Mouse (Mus musculus): ENCODE results near the gene Phf21a.

The Phf21a gene

DNA sequence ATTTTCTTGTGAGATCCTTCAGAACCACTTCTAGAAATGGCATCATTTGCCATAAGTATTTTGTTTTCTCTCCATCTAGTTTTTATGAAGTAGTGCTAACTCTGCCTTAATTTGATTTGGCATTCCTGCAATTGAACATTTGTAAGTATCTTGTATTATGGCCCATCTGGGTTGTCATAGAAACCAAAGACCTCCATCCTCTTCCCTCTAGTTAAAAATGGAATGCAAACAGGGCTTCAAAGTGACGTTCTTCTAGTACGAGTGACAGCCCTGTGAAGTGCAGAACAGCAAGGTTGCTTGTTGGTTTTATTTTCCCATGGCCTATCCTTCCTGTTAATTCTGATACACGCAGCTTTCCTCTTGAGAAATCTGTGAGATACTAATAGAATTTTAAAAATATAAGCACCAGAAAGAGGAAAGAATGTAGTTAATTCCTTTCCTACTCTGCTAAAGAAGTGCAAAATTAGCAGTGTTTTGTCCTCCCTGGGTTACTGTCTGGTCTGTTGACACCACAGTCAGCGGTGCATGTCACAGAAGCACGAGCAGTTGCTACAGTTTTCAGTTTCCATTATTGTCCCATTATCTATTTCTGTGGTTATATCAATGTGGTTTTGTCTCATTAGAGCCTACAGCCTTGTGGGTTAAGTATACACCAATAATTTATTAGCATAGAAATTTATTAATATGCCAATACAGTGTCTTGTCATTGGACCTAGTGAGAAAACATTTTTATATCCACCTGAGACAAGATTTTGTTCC lies 209.1 kb downstream of the Phf21a start:
- DNase-seq (ENCODE audit: low spot score), result peak; percentile 13

- DNase-seq (ENCODE audit: low spot score), result peak; percentile 18
Measured at GRCm38 (mm10) chr2:92312542-92312941, 219.6 kb downstream of the Phf21a start.

DNA sequence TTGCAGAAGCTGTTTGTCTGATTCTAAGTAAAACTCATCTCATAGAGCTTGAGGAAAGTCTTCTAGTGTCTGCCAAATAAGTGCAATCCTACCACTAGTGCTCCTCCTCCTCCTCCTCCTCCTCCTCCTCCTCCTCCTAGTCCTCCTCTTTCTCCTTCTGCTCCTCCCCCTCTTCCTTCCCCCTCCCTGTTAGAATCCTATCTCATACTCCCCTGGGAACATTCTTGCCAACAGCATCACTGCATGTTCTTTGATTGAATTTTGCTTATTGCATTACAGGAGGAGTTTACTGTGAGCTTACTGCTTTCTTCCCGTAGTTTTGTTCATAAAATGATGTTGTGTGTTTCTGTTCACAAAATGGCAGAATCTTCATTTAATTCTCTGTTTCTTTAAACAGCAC lies 221.1 kb downstream of the Phf21a start:
- DNase-seq (ENCODE audit: low spot score), result no peak

DNA sequence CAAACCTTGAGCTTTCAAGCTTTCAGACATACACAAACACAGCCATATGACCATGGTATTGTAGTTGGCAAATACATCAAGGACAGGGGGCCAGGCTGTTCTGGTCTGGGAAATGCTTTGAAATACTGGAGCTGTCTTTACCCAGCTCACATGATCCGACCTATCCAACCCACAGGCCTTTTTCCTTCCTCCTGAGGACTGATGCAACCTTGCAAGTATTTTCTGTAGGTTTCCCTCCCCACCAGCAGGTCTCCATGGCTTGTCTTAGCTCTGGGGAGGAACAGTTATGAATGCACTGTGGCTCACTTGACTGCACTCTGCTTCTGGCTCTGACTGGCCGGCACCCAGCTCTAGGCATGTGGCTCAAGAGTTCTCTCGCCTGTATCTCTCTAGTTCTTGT lies 223.7 kb downstream of the Phf21a start:
- no peak for DNase-seq (ENCODE audit: low spot score)

DNA sequence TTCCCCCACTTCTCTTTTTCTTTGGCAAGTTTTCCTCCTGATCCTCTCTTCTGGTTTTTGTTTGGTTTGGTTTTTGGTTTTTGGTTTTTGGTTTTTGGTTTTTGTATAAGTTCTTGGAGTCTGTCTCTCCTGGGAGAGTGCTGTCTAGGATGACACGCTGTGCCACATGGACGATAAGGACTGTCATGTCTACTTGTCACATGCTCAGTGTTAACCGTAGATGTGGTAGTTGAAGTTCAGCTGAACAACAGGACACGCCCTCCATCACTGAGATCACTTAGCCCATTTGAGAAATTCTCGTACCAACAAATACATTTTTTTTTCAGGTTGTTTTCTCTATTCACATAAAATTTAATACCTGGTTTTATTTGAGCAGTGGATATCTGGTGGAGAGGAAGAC lies 224.3 kb downstream of the Phf21a start:
- no peak for DNase-seq (ENCODE audit: low spot score)

DNA sequence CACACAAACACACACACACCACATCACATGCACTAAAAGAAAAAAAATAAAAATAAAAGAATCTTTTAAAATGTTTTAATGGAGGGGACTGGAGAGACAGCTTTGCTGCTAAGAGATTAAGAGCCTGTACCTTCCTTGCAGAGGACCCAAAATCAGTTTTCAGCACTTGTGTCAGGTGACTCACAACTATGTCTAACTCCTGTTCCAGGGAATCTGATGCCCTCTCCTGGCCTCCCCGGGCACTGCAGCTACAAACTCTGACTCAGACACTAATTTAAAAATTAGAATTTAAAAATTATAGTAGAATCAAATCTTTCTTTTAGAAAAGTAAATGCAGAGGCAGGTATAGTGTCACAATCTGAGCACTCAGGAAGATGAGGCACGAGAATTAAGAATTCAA lies 229.8 kb downstream of the Phf21a start:
- peak; percentile 28 for DNase-seq (ENCODE audit: low spot score)

- no peak for DNase-seq (ENCODE audit: low spot score)
Measured at GRCm38 (mm10) chr2:92325676-92326075, 232.8 kb downstream of the Phf21a start.

GRCm38 (mm10) chr2:92326221-92326620 lies 233.3 kb downstream of the Phf21a start:
- no peak for DNase-seq (ENCODE audit: low spot score)

GRCm38 (mm10) chr2:92327601-92328000 lies 234.7 kb downstream of the Phf21a start:
- no peak for DNase-seq (ENCODE audit: low spot score)

DNA sequence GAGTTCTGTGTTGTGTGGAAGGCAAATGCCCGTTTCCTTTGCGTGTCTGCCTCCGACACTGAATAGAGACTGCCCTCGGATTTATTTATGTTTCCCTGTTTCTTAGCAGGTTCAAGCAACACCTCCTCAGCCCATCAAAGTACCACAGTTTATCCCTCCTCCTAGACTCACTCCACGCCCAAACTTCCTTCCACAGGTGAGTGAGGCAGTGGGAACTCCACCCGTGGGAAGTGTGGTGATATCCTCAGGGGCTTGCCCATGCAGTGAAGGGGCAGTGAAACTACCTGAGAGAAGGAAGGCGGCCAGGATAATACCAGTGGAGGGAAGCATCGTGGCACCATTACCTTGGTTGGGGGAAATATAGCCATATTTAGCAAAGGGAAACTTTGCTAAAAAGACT lies 235.3 kb downstream of the Phf21a start:
- DNase-seq (ENCODE audit: low spot score), result no peak

DNA sequence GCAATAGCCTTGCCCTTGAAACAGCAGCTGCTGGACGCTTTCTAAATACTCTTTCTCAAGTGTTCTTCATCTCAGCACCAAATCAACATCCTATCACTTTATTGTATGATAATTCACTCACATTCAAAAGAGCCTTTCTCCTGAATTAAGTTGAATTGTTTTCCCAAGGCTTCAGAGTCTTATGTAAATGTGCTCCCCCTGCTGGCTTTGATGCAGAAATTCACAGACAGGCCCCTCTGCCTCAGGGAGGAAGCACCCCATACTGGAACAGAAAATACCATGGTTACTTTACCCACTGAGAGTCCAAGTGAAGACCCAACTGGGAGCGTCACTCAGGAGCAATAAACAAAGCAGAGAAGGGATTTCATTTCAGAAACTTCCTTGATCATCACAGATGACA lies 237.9 kb downstream of the Phf21a start:
- peak; percentile 43 for DNase-seq (ENCODE audit: low spot score)

GRCm38 (mm10) chr2:92331410-92331809 lies 238.5 kb downstream of the Phf21a start:
- DNase-seq (ENCODE audit: low spot score), result no peak

GRCm38 (mm10) chr2:92331871-92332270 lies 239.0 kb downstream of the Phf21a start:
- no peak for DNase-seq (ENCODE audit: low spot score)

GRCm38 (mm10) chr2:92342418-92342817 lies 249.5 kb downstream of the Phf21a start:
- no peak for DNase-seq (ENCODE audit: low spot score)

DNA sequence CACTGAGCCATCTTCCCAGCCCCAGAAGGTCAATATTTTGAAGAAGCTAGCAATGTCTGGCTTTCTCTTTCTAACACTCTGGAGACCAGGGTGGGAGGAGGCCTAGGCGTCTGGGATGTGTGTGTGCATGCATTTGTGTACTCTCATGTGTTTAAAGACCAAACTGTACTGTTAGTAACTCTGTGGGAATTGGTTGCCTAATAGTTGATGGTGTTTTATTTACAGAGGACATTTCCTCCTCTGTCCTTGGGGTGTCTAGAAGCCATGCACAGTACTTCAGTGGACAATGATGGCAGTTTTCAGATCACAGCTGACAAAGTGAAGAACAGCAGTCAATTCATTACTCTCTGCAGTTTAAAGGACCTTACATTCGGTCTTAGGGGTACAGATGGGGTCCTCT lies 254.3 kb downstream of the Phf21a start:
- no peak for DNase-seq (ENCODE audit: low spot score)

GRCm38 (mm10) chr2:92349589-92350425 lies 256.9 kb downstream of the Phf21a start:
- DNase-seq (ENCODE audit: low spot score), result no peak

- DNase-seq (ENCODE audit: low spot score), result no peak
Measured at GRCm38 (mm10) chr2:92350686-92351085, 257.8 kb downstream of the Phf21a start.

DNA sequence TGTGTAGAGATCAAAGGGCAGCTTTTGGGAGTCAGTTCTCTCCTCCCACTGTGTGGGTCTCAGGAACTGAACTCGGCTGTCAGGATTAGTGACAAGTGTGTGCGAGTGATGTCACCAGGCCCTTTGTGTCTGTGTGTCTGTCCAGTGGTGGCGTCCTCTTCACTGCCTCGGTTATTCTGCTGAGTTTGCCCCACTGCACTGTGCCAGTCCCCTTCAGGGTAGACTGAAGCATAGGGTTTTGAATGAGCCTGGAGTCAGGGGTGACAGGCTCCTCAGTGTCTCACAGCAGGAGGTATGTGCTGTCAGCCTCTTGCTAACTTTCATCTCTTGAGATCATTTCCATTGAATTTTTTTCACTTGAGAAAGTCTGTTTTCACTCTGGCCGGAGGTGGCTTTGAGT lies 260.5 kb downstream of the Phf21a start:
- no peak for DNase-seq (ENCODE audit: low spot score)

DNA sequence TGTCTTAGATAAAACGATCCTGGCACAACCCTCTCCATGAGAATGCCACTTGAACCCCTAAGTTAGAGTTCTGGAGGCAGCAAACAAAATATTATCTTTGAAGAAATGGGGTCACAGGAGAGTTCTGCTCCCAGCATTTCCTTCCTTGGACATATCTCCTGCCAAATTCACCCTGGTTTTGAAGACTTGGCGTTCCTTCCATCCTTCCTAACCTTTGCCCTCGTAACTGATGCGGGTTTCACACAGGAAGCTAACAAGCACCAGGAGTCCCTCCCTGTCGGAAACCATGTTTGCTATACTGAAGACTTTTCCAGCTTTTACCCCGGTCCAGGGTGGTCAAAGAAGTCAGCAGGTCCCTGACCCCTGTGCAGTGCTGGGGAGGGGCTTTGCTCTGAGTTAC lies 261.3 kb downstream of the Phf21a start:
- DNase-seq (ENCODE audit: low spot score), result no peak

DNA sequence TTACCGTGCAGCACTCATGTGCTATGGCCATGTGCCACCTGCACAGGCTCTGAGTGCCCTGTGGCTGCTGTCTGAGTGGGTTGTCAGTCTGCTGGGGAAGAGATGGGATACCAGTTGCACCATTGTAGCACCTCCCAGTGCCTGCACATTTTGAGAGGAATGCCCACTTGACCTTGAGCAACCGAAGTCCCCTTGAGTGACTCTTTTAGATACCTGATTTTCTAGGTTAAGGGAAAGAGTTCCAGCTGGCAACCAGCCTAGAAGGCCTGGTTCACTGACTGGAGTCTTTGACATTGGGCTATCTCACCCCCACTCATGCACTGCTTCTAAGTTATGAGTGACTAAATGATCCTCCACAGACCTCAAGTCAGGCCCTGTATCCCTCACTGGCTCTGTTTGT lies 266.4 kb downstream of the Phf21a start:
- peak; percentile 66 for DNase-seq (ENCODE audit: low spot score)

DNA sequence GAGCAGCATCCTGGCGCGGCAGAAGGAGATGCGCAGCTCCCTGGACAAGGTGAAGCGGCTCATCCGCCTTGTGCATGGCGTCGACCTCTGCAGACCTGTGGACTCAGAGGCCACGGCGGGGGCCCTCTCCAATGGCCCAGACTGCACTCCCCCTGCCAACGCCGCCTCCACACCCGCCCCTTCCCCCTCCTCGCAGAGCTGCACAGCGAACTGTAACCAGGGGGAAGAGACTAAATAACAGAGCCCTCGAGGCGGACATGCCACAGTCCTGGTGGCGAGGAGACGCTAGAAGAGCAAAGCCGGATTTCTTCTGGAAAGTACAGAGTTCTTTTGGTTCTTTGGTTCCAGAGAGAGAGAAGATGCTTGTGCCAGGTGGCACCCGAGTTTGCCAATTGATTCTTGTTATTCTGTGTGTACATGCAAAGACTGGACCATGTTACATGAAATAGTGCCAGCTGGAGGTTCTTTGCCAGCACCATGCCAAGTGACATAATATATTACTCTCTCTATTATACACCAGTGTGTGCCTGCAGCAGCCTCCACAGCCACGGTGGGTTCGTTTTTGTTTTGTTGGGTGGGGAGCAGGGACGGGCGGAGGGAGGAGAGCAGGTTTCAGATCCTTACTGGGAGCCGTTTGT lies 267.4 kb downstream of the Phf21a start:
- no peak for DNase-seq (ENCODE audit: low spot score)

DNA sequence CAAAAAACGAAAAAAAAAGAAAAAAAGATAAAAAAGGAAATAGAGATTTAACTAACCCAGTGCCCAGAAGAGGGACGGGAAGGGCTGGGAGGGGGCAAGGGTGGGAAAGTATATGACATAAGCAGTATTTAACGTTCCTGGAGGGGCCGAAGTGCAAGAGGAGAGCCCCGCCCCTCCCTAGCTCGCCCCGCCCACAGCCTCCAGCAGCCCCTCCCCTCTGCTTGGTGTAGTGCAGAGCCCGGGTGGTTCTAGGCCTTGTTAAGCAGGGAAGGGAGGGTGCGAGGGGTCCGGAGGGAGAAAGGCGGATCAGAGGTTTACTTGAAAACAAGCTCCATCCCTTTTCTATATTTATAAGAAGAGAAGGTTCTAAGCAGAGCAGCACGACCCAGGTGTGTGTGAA lies 268.0 kb downstream of the Phf21a start:
- no peak for DNase-seq (ENCODE audit: low spot score)

- DNase-seq (ENCODE audit: low spot score), result no peak
Measured at GRCm38 (mm10) chr2:92361795-92362194, 268.9 kb downstream of the Phf21a start.
